Mouse (Mus musculus) embryonic facial prominence, embryonic 10.5 days (tissue): ENCODE results near the gene Gm17387. TPM values are rescaled to one million over a fixed set of nuclear protein-coding genes. Genes with fewer than 3 reads are reported as not detected.

Experiments used
- DNase-seq: peaks from one replicate; pipeline ENCODE4 v3.0.0-alpha.2; 2017; ENCODE audit warnings: low spot score
- H3K27ac ChIP-seq: fragments of 300-500 bp; sonication (generic); replicated peaks from 2 replicates; pipeline ENCODE4 v1.5.1; 2016; ENCODE audit warnings: mild to moderate bottlenecking
- H3K27me3 ChIP-seq: fragments of 300-500 bp; sonication (generic); replicated peaks from 2 replicates; pipeline ENCODE4 v1.6.1; 2016; ENCODE audit warnings: low read depth, mild to moderate bottlenecking; ENCODE audit not compliant: poor library complexity, severe bottlenecking
- H3K36me3 ChIP-seq: fragments of 300-500 bp; sonication (generic); replicated peaks from 2 replicates; pipeline ENCODE4 v1.6.1; 2016; ENCODE audit warnings: mild to moderate bottlenecking, moderate library complexity
- H3K4me1 ChIP-seq: fragments of 300-500 bp; sonication (generic); 2 replicates; pipeline ENCODE4 v1.6.1; 2016
- H3K4me3 ChIP-seq: fragments of 300-500 bp; sonication (generic); 2 replicates; pipeline ENCODE4 v1.5.1; 2016; ENCODE audit warnings: mild to moderate bottlenecking, moderate library complexity
- H3K9me3 ChIP-seq: fragments of 300-500 bp; sonication (generic); 2 replicates; pipeline ENCODE4 v1.6.1; 2016; ENCODE audit warnings: mild to moderate bottlenecking
- WGBS: fragments of 180-500 bp; shearing (Covaris S2); methylation state at CpG from one replicate; pipeline ENCODE4 v1.1.7; 2016; 5-methylcytosine and 5-hydroxymethylcytosine counted together
- polyA plus RNA-seq: library from polyadenylated mRNA; unstranded; fragments of >200 nt; fragmentation: Nextera tagmentation; extraction: Ambion mirVana; gene quantifications from 2 replicates; pipeline ENCODE4 v1.2.1, GENCODE M21; 2016

The Gm17387 gene
- not detected in 2 replicates for polyA plus RNA-seq

DNA sequence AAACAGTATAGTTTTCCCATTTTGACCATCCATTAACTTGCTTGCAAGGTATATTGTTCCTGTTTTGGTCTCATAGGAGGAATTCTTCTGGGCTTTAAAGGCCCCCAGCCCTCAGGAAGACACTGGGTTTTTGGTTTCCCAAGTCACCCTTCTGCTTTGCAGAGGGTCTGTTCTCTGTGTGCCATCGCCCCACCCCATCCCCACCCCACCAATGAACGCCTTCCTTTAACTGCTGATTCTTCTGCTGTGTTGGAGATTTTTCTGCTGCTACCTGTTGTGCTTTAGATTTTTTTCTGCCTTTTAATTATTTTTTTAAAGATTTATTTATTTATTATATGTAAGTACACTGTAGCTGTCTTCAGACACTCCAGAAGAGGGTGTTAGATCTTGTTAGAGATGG, at the start of gene Gm17387:
TSS of gene Gm17387 (plus strand) at position 301 of the 400 bp plus-strand sequence.
- DNase-seq, result no peak
- Histone ChIP-seq H3K27me3 (no peaks in the 10 kb centered on the region), H3K27ac (no peak within 1 kb of the TSS), H3K4me1 (peaks cover 22% of the 10 kb centered on the region), H3K9me3 (no peaks in the 10 kb centered on the region), H3K4me3 (no peak within 1 kb of the TSS), H3K36me3 (no peaks in the 10 kb centered on the region)
- WGBS, result 92% methylated on average over 2 of the region's 2 CpGs

- Histone ChIP-seq H3K27me3 (no peaks in the 10 kb centered on the region), H3K27ac (no peak overlapping the region), H3K4me1 (no peaks in the 10 kb centered on the region), H3K4me3 (no peak overlapping the region), H3K36me3 (no peaks in the 10 kb centered on the region), H3K9me3 (no peaks in the 10 kb centered on the region)
- DNase-seq, result no peak
- 91% methylated on average over 8 of the region's 8 CpGs for WGBS
These were observed 47.2 kb upstream of the Gm17387 start for GRCm38 (mm10) chr7:140981704-140982103.

GRCm38 (mm10) chr7:140982971-140983370, 46.0 kb upstream of the Gm17387 start:
- Histone ChIP-seq H3K27me3 (no peaks in the 10 kb centered on the region), H3K36me3 (no peaks in the 10 kb centered on the region), H3K9me3 (no peaks in the 10 kb centered on the region), H3K4me1 (no peaks in the 10 kb centered on the region), H3K4me3 (no peak overlapping the region), H3K27ac (no peak overlapping the region)
- no peak for DNase-seq
- WGBS, result 91% methylated on average over 7 of the region's 7 CpGs

GRCm38 (mm10) chr7:140987182-140988138, 41.5 kb upstream of the Gm17387 start:
- Histone ChIP-seq H3K4me1 (peaks cover 16% of the 10 kb centered on the region), H3K36me3 (no peaks in the 10 kb centered on the region), H3K27ac (no peak overlapping the region), H3K4me3 (no peak overlapping the region), H3K27me3 (no peaks in the 10 kb centered on the region), H3K9me3 (no peaks in the 10 kb centered on the region)
- no peak for DNase-seq
- 87% methylated on average over 17 of the region's 17 CpGs for WGBS

- Histone ChIP-seq H3K9me3 (no peaks in the 10 kb centered on the region), H3K36me3 (no peaks in the 10 kb centered on the region), H3K27ac (no peak overlapping the region), H3K27me3 (no peaks in the 10 kb centered on the region), H3K4me1 (peaks cover 16% of the 10 kb centered on the region), H3K4me3 (no peak overlapping the region)
- WGBS, result 80% methylated on average over 4 of the region's 4 CpGs
- no peak for DNase-seq
These were observed 39.9 kb upstream of the Gm17387 start for GRCm38 (mm10) chr7:140989022-140989421.

DNA sequence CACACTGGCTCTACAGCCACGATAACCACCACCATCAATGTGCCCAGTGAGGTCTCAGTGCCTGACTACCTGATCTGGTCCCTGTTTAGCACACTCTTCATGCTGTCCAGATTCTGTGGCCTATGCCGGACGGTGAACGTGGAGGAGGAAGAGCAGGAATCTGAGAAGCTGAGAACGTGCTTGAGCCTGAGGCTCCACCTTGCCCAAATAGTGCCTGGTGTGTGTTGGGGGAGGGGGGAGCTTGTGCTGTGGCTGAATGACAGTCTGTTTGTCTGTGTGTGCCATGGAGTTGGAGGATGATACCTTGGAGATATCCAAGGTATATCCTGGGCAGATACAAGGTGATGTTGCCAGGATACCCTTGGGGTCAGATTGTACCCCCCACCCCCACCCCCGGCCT, 38.7 kb upstream of the Gm17387 start:
- WGBS, result 57% methylated on average over 6 of the region's 6 CpGs
- H3K27me3 ChIP-seq, result no peaks in the 10 kb centered on the region
- peaks cover 16% of the 10 kb centered on the region for H3K4me1 ChIP-seq
- DNase-seq, result no peak
- H3K27ac ChIP-seq, result peak overlapping the region; percentile 15; the same call in 1 of the 2 replicates
- no peaks in the 10 kb centered on the region for H3K9me3 ChIP-seq
- no peaks in the 10 kb centered on the region for H3K36me3 ChIP-seq
- no peak overlapping the region for H3K4me3 ChIP-seq

GRCm38 (mm10) chr7:140990622-140991021, 38.3 kb upstream of the Gm17387 start:
- Histone ChIP-seq H3K4me3 (no peak overlapping the region), H3K27ac (no peak overlapping the region), H3K9me3 (no peaks in the 10 kb centered on the region), H3K4me1 (peaks cover 16% of the 10 kb centered on the region), H3K27me3 (no peaks in the 10 kb centered on the region), H3K36me3 (no peaks in the 10 kb centered on the region)
- no peak for DNase-seq
- WGBS, result 70% methylated on average over 5 of the region's 5 CpGs

DNA sequence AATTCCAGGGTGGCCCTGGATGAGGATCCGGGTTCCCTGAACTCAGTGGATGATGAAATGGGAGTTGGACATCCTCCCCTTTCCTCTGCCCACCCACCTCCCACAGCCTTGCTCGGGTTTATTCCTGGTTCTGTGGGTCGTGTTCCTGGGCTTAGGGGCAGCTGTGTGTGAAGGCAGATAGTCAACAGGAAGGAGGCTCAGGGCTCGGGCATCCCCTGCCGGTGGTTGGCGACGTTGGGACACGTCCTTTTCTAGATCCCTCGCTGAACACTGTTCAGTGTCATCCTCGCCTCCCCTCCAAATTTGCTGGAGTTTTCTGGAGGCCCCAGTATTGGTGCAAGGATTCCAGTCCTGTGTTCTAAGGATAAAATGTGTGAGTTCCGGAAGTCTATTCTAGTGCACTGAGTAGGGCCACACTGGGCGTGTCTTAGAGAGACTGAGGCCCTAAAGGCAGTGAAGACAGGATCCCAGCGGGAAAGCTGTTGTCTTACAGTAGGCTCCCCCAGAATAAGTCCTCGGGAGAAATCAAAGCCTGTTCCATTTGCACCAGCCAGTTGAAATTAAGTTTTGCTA, 37.7 kb upstream of the Gm17387 start:
- WGBS, result 87% methylated on average over 14 of the region's 14 CpGs
- no peaks in the 10 kb centered on the region for H3K36me3 ChIP-seq
- DNase-seq, result no peak
- no peak overlapping the region for H3K4me3 ChIP-seq
- no peaks in the 10 kb centered on the region for H3K9me3 ChIP-seq
- peaks cover 16% of the 10 kb centered on the region for H3K4me1 ChIP-seq
- no peak overlapping the region for H3K27ac ChIP-seq
- no peaks in the 10 kb centered on the region for H3K27me3 ChIP-seq

- DNase-seq, result no peak
- WGBS, result 70% methylated on average over 1 of the region's 1 CpGs
- Histone ChIP-seq H3K9me3 (no peaks in the 10 kb centered on the region), H3K4me1 (no peaks in the 10 kb centered on the region), H3K27ac (no peak overlapping the region), H3K36me3 (no peaks in the 10 kb centered on the region), H3K27me3 (no peaks in the 10 kb centered on the region), H3K4me3 (no peak overlapping the region)
These were observed 31.1 kb upstream of the Gm17387 start for GRCm38 (mm10) chr7:140997817-140998216.

DNA sequence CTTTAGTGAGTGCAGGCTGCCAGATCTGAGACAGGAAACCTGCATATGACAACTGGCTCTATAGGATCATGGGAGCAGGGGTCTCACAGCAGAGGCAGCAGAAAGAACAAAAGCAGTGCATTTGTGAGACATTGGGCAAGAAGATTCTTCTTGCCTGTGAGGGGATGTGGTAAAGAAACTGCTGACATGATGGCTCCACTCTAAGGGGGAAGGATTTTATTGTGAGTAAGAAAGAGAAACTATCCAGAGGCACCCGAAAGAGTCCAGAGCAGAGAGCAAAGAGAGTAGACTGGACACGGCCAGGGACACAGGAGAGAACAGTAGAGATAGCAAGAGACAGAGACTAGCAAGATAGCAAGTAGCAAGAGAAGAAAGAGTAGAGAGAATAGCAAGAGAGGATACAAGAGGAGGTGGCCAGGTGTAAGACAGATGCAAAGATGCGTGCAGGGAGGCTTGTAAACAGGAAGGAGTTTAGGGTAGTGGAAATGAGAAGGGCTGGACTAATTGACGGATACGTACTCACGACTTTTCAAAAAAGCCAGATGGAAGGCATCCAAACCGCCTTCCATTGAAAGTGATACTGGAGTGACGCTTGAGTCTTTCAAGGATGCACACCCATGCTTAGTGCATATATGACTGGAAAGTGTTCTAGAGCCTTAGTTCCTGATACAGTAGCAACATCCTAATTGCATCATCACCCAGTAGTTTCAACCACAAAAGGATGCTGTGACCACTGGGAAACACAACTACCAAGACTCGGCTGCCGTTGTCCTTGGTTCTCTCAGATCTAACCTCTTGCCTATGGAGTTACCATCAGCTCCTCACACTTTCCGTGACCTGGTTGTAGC, 29.9 kb upstream of the Gm17387 start:
- Histone ChIP-seq H3K27me3 (no peaks in the 10 kb centered on the region), H3K4me3 (no peak overlapping the region), H3K36me3 (no peaks in the 10 kb centered on the region), H3K27ac (no peak overlapping the region), H3K9me3 (no peaks in the 10 kb centered on the region), H3K4me1 (no peaks in the 10 kb centered on the region)
- no peak for DNase-seq
- WGBS, result 91% methylated on average over 11 of the region's 11 CpGs

GRCm38 (mm10) chr7:141000881-141001708, 27.8 kb upstream of the Gm17387 start:
- Histone ChIP-seq H3K36me3 (no peaks in the 10 kb centered on the region), H3K9me3 (no peaks in the 10 kb centered on the region), H3K4me1 (no peaks in the 10 kb centered on the region), H3K27me3 (no peaks in the 10 kb centered on the region), H3K4me3 (no peak overlapping the region), H3K27ac (no peak overlapping the region)
- WGBS, result 79% methylated on average over 15 of the region's 15 CpGs
- DNase-seq, result no peak
